9 mouse cellular contexts compared by ENCODE assay signal in the genomic region with DNA sequence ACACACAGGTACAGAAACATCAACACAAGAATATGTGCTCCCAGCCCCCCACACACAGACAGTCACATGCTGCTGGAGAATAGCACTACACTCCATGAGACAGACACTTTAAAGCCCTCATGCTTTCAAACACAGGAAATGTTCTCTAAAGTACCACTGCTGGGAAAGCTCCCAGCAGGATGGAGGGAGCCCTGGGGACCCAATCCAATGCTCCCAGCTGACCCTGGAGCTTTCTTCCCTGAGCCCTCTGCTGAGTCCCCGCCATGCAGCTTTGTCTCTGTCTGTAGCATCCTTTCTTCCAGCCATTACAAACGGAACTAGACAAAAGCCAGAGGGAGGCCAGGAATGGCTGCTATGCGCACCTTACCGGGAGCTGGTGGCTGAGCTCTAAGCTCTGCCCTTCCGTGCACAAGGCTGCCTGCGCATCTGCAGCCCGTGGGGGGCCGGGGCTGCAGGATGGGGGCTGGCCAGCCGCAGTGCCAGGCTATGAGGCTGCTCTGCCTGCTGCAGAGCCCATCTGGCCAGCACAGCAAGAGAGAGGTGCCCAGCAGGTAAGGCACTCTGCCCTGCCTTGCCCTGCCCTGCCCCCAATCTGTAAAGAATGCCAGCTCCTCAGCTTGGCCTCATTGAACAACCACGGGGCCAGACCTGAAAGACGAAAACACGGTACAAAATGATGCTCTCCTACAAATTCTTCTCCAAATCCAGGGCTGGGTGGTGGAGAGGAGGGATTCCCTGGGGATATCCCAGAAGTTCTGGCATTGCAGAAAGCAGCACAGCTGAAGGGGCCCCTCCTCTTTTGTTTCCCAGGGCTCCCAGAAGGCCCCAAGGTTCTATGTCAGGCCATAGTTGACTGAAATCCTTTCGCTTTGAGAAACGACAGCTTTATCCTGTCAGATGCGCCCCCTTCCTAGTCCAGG. TPM values are rescaled to one million over a fixed set of nuclear protein-coding genes. Genes with fewer than 3 reads are reported as not detected.
DNase-seq lines count a peak whose midpoint lies in the region; ATAC-seq lines count a peak whose summit lies in the region.
"Had no signal": no experiment of that assay in that cellular context is flagged by ENCODE, and none has a peak within 500 bp of the region (broad histone marks: within the 10 kb centered on the region; RNA-seq: fewer than 3 reads in every experiment).

No protein-coding gene starts in this region.

- peaks cover 14% of the 10 kb centered on the region for H3K4me1 ChIP-seq in embryonic facial prominence, embryonic 12.5 days
- peaks cover 30% of the 10 kb centered on the region for H3K4me1 ChIP-seq in hindbrain, embryonic 15.5 days (replicated peaks)
- H3K4me1 ChIP-seq in midbrain, embryonic 12.5 days, result peaks cover 13% of the 10 kb centered on the region

- peak overlapping the region; percentile 33 for H3K9ac ChIP-seq in embryonic facial prominence, embryonic 12.5 days
- H3K9ac ChIP-seq in hindbrain, embryonic 15.5 days, result peak overlapping the region; percentile 67
- H3K9ac ChIP-seq in midbrain, embryonic 12.5 days (replicated peaks), result peak overlapping the region; percentile 46

- H3K9me3 ChIP-seq in embryonic facial prominence, embryonic 12.5 days, result no peaks in the 10 kb centered on the region
- H3K9me3 ChIP-seq in hindbrain, embryonic 15.5 days, result no peaks in the 10 kb centered on the region
- no peaks in the 10 kb centered on the region for H3K9me3 ChIP-seq in midbrain, embryonic 12.5 days

- H3K4me2 ChIP-seq in embryonic facial prominence, embryonic 12.5 days (replicated peaks), result peak overlapping the region; percentile 34
- H3K4me2 ChIP-seq in hindbrain, embryonic 15.5 days, result peak overlapping the region; percentile 59
- peak overlapping the region; percentile 46 for H3K4me2 ChIP-seq in midbrain, embryonic 12.5 days (replicated peaks)

- H3K27ac ChIP-seq in embryonic facial prominence, embryonic 12.5 days, result peak overlapping the region; percentile 69; the same call in 1 of the 2 replicates
- H3K27ac ChIP-seq in hindbrain, embryonic 15.5 days (replicated peaks), result peak overlapping the region; percentile 88
- peak overlapping the region; percentile 43; the same call in 1 of the 2 replicates for H3K27ac ChIP-seq in midbrain, embryonic 12.5 days (replicated peaks)

- H3K4me3 ChIP-seq in embryonic facial prominence, embryonic 12.5 days, result no peak overlapping the region
- H3K4me3 ChIP-seq in hindbrain, embryonic 15.5 days, result peak overlapping the region; percentile 34
- H3K4me3 ChIP-seq in midbrain, embryonic 12.5 days, result peak overlapping the region; percentile 20

- ATAC-seq in embryonic facial prominence, embryonic 12.5 days (ENCODE audit: insufficient number of reproducible peaks, insufficient read depth, low FRiP score, low TSS enrichment), result no peak
- ATAC-seq in hindbrain, embryonic 15.5 days (ENCODE audit: low FRiP score, low read depth), result peak; percentile 57
- ATAC-seq in midbrain, embryonic 12.5 days (ENCODE audit: low FRiP score, low read depth), result peak; percentile 34; the same call in 1 of the 2 replicates

- WGBS in embryonic facial prominence, embryonic 12.5 days, result 8% methylated on average over 15 of the region's 15 CpGs
- WGBS in hindbrain, embryonic 15.5 days, result 10% methylated on average over 15 of the region's 15 CpGs
- 6% methylated on average over 15 of the region's 15 CpGs for WGBS in midbrain, embryonic 12.5 days

- no peaks in the 10 kb centered on the region for H3K36me3 ChIP-seq in embryonic facial prominence, embryonic 12.5 days
- H3K36me3 ChIP-seq in hindbrain, embryonic 15.5 days, result no peaks in the 10 kb centered on the region
- no peaks in the 10 kb centered on the region for H3K36me3 ChIP-seq in midbrain, embryonic 12.5 days

- intact Hi-C loops in gastrocnemius, postnatal 36 days (cut with DNase I), result no loop called here

- no peaks in the 10 kb centered on the region for H3K27me3 ChIP-seq in embryonic facial prominence, embryonic 12.5 days
- no peaks in the 10 kb centered on the region for H3K27me3 ChIP-seq in hindbrain, embryonic 15.5 days
- no peaks in the 10 kb centered on the region for H3K27me3 ChIP-seq in midbrain, embryonic 12.5 days

- DNase-seq in gastrocnemius, postnatal 25 days, result peak; percentile 21
- no peak for DNase-seq in gastrocnemius, postnatal 36 days
- DNase-seq in testis, postnatal 14 days (ENCODE audit: low spot score), result no peak
- DNase-seq in adrenal gland, postnatal 14 days, result no peak
- no peak for DNase-seq in left cerebral cortex, adult 18-20 months (ENCODE audit: low spot score in 2 of 2)

RNA-seq across cellular contexts. Expression of a gene that starts 20.5 kb away (rescaled TPM):
- under 1 TPM; 0.08 to 0.19 TPM for total RNA-seq in gastrocnemius, postnatal 25 days (2021)
- under 1 TPM in 1 of 2 experiments, not detected in 1; 0.10 TPM for total RNA-seq in gastrocnemius, postnatal 36 days (2021)
- 0.17 and 0.36 TPM in 2 replicates for polyA plus RNA-seq in embryonic facial prominence, embryonic 12.5 days (2016; fragmentation: Nextera tagmentation; extraction: Ambion mirVana)
- 0.25 and 0.28 TPM in 2 replicates for polyA plus RNA-seq in hindbrain, embryonic 15.5 days (2015; fragmentation: Nextera tagmentation; extraction: Ambion mirVana)
- polyA plus RNA-seq in midbrain, embryonic 12.5 days (2016; fragmentation: Nextera tagmentation; extraction: Ambion mirVana), result 0.29 TPM in 2 replicates
- 0.19 and 0.33 TPM in 2 replicates for total RNA-seq in adrenal gland, postnatal 14 days (2021)
- under 1 TPM; 0.81 to 0.91 TPM for total RNA-seq in left cerebral cortex, adult 18-20 months (2021)
- polyA plus RNA-seq: small intestine, adult 2 months had no signal

RNA-seq across cellular contexts. Expression of a gene that starts 41.5 kb away (rescaled TPM):
- total RNA-seq in gastrocnemius, postnatal 25 days (2021), result 1 to 10 TPM; 1.9 to 3.4 TPM
- total RNA-seq in gastrocnemius, postnatal 36 days (2021), result 1 to 10 TPM; 1.3 to 2.8 TPM
- 6.4 and 6.9 TPM in 2 replicates for polyA plus RNA-seq in embryonic facial prominence, embryonic 12.5 days (2016; fragmentation: Nextera tagmentation; extraction: Ambion mirVana)
- polyA plus RNA-seq in hindbrain, embryonic 15.5 days (2015; fragmentation: Nextera tagmentation; extraction: Ambion mirVana), result 21.8 and 23.2 TPM in 2 replicates
- 5.2 and 8.3 TPM in 2 replicates for polyA plus RNA-seq in midbrain, embryonic 12.5 days (2016; fragmentation: Nextera tagmentation; extraction: Ambion mirVana)
- total RNA-seq in adrenal gland, postnatal 14 days (2021), result 8.1 and 8.7 TPM in 2 replicates
- total RNA-seq in left cerebral cortex, adult 18-20 months (2021), result 10 to 100 TPM; 14.1 to 15.4 TPM

RNA-seq across cellular contexts. Expression of a gene that starts 45.7 kb away (rescaled TPM):
- total RNA-seq in gastrocnemius, postnatal 25 days (2021), result 1 to 10 TPM; 2.5 to 4.0 TPM
- total RNA-seq in gastrocnemius, postnatal 36 days (2021), result 1 to 10 TPM; 3.4 to 4.2 TPM
- polyA plus RNA-seq in embryonic facial prominence, embryonic 12.5 days (2016; fragmentation: Nextera tagmentation; extraction: Ambion mirVana), result 10.8 and 12.4 TPM in 2 replicates
- polyA plus RNA-seq in hindbrain, embryonic 15.5 days (2015; fragmentation: Nextera tagmentation; extraction: Ambion mirVana), result 13.5 and 14.3 TPM in 2 replicates
- 14.4 and 14.5 TPM in 2 replicates for polyA plus RNA-seq in midbrain, embryonic 12.5 days (2016; fragmentation: Nextera tagmentation; extraction: Ambion mirVana)
- 12.5 and 15.7 TPM in 2 replicates for total RNA-seq in adrenal gland, postnatal 14 days (2021)
- 10 to 100 TPM; 18.3 to 20.5 TPM for total RNA-seq in left cerebral cortex, adult 18-20 months (2021)
